Mouse (Mus musculus) testis, adult 2 months (tissue): ENCODE results near the gene Prok2. TPM values are rescaled to one million over a fixed set of nuclear protein-coding genes. Genes with fewer than 3 reads are reported as not detected.

Source experiments
- H3K27ac ChIP-seq: fragments of 200-500 bp; 2 replicates; pipeline ENCODE4 v1.5.1; 2012; ENCODE audit warnings: low read depth, low read length; ENCODE audit not compliant: control insufficient read depth, insufficient read depth
- H3K27me3 ChIP-seq: fragments of 200-500 bp; 2 replicates; pipeline ENCODE4 v1.6.1; 2012; ENCODE audit warnings: mild to moderate bottlenecking, low read length, moderate library complexity; ENCODE audit not compliant: control insufficient read depth, insufficient read depth
- H3K36me3 ChIP-seq: fragments of 200-500 bp; 2 replicates; pipeline ENCODE4 v1.6.1; 2012; ENCODE audit warnings: mild to moderate bottlenecking, low read length; ENCODE audit not compliant: control insufficient read depth, insufficient read depth
- H3K4me1 ChIP-seq: fragments of 200-500 bp; 2 replicates; pipeline ENCODE4 v1.6.1; 2012; ENCODE audit warnings: low read length; ENCODE audit not compliant: control insufficient read depth, insufficient read depth
- H3K4me3 ChIP-seq: fragments of 200-500 bp; 2 replicates; pipeline ENCODE4 v1.5.1; 2012; ENCODE audit warnings: low read depth, mild to moderate bottlenecking, low read length, moderate library complexity, mixed read lengths; ENCODE audit not compliant: control insufficient read depth
- CTCF ChIP-seq: fragments of 200-500 bp; IDR thresholded peaks from 2 replicates; pipeline ENCODE4 v1.5.1; 2012; ENCODE audit warnings: low read depth, mild to moderate bottlenecking, inconsistent platforms, low read length, moderate library complexity; ENCODE audit not compliant: control insufficient read depth, insufficient read depth, insufficient replicate concordance
- POLR2A ChIP-seq: fragments of 200-500 bp; IDR thresholded peaks from 2 replicates; pipeline ENCODE4 v1.6.1; 2012; ENCODE audit warnings: low read depth, mild to moderate bottlenecking, inconsistent platforms, low read length, moderate library complexity; ENCODE audit not compliant: control insufficient read depth
- polyA plus RNA-seq: library from polyadenylated mRNA; depleted of rRNA; stranded (reverse); fragments of >200 nt; gene quantifications from 2 replicates; pipeline ENCODE4 v1.2.3, GENCODE M21; 2012

The Prok2 gene
- polyA plus RNA-seq, 1 experiment, result 33.4 TPM

DNA sequence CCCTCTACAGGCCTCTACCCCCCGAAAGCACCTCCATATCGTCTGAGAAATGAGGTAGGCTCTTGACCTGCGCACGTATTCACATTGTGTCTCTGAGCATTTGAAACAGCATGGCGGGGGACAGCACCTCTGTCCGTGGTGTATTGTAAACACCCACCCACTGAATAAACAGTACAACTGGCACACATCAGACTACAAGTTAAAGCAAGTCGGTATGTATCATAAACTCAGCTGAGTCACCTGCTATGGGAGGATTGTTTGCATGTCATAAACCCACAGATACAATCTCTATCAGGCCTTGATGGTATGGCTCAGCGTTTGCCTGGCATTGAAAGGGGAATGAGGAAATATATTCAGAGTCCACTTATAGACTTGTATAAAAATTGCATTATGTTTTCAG is 48.9 kb downstream of the Prok2 start:
- no peaks in the 10 kb centered on the region for H3K4me1 ChIP-seq
- no peak overlapping the region for H3K4me3 ChIP-seq
- no peak overlapping the region for H3K27ac ChIP-seq
- TF ChIP-seq CTCF (no peak), POLR2A (no peak)
- no peaks in the 10 kb centered on the region for H3K36me3 ChIP-seq
- no peaks in the 10 kb centered on the region for H3K27me3 ChIP-seq

DNA sequence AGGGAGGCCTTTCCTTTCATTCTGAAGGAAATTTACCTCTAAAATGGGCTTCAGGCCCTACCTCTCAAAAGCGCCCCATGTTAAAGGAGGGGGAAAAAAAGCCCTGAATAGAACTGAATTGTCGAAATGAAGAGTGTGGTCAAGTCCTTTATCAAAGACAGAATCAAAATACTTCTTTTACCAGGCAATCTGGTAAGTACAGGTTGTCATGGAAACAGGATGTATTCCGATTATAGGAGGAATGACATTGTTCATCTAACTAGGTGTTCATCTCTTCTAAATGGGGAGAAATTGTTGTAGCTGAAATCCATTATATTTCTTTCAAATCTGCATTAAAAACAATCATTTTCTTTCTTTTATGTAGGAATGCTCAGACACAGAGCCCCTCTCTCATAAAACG is 51.7 kb downstream of the Prok2 start:
- H3K4me3 ChIP-seq, result no peak overlapping the region
- H3K36me3 ChIP-seq, result no peaks in the 10 kb centered on the region
- TF ChIP-seq POLR2A, result no peak
- TF ChIP-seq CTCF, result no peak
- H3K4me1 ChIP-seq, result no peaks in the 10 kb centered on the region
- no peaks in the 10 kb centered on the region for H3K27me3 ChIP-seq
- no peak overlapping the region for H3K27ac ChIP-seq

GRCm38 (mm10) chr6:99671768-99672167 is 54.4 kb downstream of the Prok2 start:
- H3K27ac ChIP-seq, result no peak overlapping the region
- peaks cover 3% of the 10 kb centered on the region for H3K4me1 ChIP-seq
- no peaks in the 10 kb centered on the region for H3K36me3 ChIP-seq
- no peaks in the 10 kb centered on the region for H3K27me3 ChIP-seq
- H3K4me3 ChIP-seq, result no peak overlapping the region
- TF ChIP-seq POLR2A, result no peak
- no peak for TF ChIP-seq CTCF

DNA sequence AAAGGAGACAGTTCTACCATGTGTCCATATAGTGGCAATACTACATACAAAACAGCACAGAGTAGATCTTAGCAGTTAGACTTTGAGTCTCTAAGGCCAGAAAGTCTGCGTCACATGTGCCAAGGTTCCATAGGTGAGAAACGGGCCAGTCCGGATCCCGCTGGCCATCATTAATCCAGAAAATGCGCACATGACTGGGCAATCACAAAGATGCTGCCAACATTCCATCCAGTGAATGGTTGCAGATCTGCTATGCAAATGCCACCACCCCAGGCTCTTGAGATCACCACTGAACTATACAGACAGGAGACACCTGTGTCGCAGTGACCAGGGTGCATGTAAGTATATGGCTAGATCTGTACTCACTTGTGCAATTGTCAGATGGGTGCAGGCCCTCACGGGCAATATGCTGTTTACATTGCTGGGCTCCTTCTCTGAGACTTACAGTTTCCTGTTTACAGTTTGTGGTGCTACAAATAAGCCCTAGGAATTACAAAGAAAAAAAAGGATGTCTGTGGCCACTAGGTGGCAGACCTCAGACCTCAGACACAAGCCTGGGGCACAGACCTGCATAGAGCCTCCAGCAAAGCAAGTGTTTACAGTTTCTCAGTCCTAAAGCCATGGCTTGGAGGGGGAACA is 55.6 kb downstream of the Prok2 start:
- Histone ChIP-seq H3K4me1 (peaks cover 4% of the 10 kb centered on the region), H3K27ac (no peak overlapping the region), H3K27me3 (no peaks in the 10 kb centered on the region), H3K4me3 (no peak overlapping the region), H3K36me3 (no peaks in the 10 kb centered on the region)
- TF ChIP-seq CTCF (peak; percentile 52; the same call in 1 of the 2 replicates), POLR2A (no peak)

DNA sequence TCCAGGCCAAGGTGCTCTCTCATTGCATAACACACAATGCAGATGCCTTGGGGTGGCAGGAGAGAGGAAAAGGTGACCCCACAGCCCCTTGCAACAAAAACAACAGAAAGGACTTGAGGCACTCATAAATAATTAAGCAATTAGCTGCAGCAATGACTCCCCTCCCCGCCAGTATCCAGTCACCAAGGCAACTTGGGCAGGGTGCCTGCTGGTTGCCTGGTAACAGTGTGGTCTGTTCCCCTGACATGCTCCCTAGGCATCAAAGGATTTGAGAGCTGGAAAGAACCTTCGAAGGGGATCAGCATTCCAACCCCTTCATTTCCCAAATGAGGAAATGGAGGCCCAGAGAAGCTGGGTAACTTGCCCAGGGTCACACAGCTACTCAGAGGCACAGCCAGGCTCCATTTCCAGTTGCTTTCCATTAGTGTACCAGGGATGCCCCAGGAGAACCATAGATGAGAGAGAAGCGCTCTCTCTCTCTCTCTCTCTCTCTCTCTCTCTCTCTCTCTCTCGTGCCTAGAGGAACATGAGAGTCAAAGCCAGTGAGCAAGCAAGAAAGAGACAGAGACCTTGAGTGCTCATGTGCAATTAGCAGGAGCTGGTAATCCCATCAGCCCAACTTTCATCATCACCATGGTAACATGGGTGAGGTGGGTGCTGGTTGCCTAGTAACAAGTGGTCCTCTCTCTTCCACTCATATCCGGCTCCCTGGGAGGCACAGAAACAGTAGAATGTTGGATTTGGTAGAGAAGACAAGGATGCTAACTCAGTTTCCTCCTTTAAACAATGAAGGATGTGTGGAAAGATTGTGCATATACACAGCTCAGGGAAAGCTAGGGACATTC is 56.5 kb downstream of the Prok2 start:
- Histone ChIP-seq H3K27ac (no peak overlapping the region), H3K27me3 (no peaks in the 10 kb centered on the region), H3K4me1 (peaks cover 4% of the 10 kb centered on the region), H3K4me3 (no peak overlapping the region), H3K36me3 (no peaks in the 10 kb centered on the region)
- TF ChIP-seq POLR2A, result no peak
- TF ChIP-seq CTCF, result no peak

- H3K27me3 ChIP-seq, result no peaks in the 10 kb centered on the region
- TF ChIP-seq POLR2A (no peak), CTCF (no peak)
- H3K36me3 ChIP-seq, result no peaks in the 10 kb centered on the region
- H3K4me1 ChIP-seq, result peaks cover 4% of the 10 kb centered on the region
- H3K4me3 ChIP-seq, result peak overlapping the region; percentile 83
- no peak overlapping the region for H3K27ac ChIP-seq
These were observed 58.9 kb downstream of the Prok2 start for GRCm38 (mm10) chr6:99667290-99667689.

- H3K36me3 ChIP-seq, result no peaks in the 10 kb centered on the region
- H3K4me3 ChIP-seq, result peak within 1 kb of the TSS; percentile 88
- peaks cover 4% of the 10 kb centered on the region for H3K4me1 ChIP-seq
- no peaks in the 10 kb centered on the region for H3K27me3 ChIP-seq
- TF ChIP-seq CTCF (no peak), POLR2A (no peak)
- no peak within 1 kb of the TSS for H3K27ac ChIP-seq
These were observed 59.6 kb downstream of the Prok2 start, which contains the start of the genes Eif4e3 and Gm20696 for GRCm38 (mm10) chr6:99666318-99667171. TSS of gene Eif4e3 (minus strand) at chr6:99666771. TSS of gene Gm20696 (minus strand) at chr6:99666797.
